Mouse (Mus musculus): Measurements from ENCODE around the gene Cenpj. TPM values are rescaled to one million over a fixed set of nuclear protein-coding genes. Genes with fewer than 3 reads are reported as not detected.
A peak's percentile ranks its signal among the peaks of the same experiment; 100 is the strongest.

The Cenpj gene
- polyA plus RNA-seq (2012; rRNA removed), result 0.99 and 1.1 TPM in 2 replicates

GRCm38 (mm10) chr14:56575416-56575815, at the start of gene Cenpj, which contains the start of gene Parp4:
TSS of gene Cenpj (minus strand) at chr14:56575425.
TSS of gene Parp4 (plus strand) at chr14:56575619.
- peak; percentile 85 for DNase-seq (ENCODE audit: low read depth, low spot score)

GRCm38 (mm10) chr14:56620425-56620824, 45.2 kb upstream of the Cenpj start:
- WGBS, result 86% methylated on average over 8 of the region's 8 CpGs
- no peak for DNase-seq (ENCODE audit: low read depth, low spot score)

More at GRCm38 (mm10) chr14:56575416-56575815, at the start of gene Cenpj, which contains the start of gene Parp4:
- under 1% methylated on average over 24 of the region's 24 CpGs for WGBS

GRCm38 (mm10) chr14:56617470-56617869, 42.2 kb upstream of the Cenpj start:
- DNase-seq (ENCODE audit: low read depth, low spot score), result no peak
- WGBS, result 68% methylated on average over 1 of the region's 1 CpGs

DNA sequence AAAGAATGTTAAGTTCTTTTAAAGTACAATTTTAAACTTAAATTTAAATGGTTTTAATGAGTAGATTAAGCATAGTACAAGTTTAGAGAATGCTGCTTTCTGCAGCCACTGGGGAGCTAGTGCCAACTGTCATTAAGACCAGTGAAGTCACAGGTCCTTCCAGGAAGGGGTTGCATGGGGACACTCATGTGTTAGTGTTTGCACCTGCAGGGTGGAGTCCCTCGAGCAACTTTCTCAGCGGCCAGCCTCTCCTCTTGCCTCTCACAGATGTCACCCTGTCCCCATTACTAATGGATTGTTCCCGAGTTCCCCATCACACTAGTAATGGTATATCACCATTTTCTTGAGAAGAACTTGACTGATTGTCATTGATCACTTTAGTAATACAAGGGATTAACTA, 38.0 kb upstream of the Cenpj start:
- 33% methylated on average over 3 of the region's 3 CpGs for WGBS
- no peak for DNase-seq (ENCODE audit: low read depth, low spot score)

GRCm38 (mm10) chr14:56605136-56605535, 29.9 kb upstream of the Cenpj start:
- DNase-seq (ENCODE audit: low read depth, low spot score), result no peak
- 50% methylated on average over 4 of the region's 4 CpGs for WGBS

- no peak for DNase-seq (ENCODE audit: low read depth, low spot score)
- WGBS, result 87% methylated on average over 5 of the region's 5 CpGs
These were observed 29.2 kb upstream of the Cenpj start for GRCm38 (mm10) chr14:56604438-56604837.

- WGBS, result 72% methylated on average over 9 of the region's 9 CpGs
- DNase-seq (ENCODE audit: low read depth, low spot score), result no peak
These were observed 26.8 kb upstream of the Cenpj start for GRCm38 (mm10) chr14:56602069-56602468.

DNA sequence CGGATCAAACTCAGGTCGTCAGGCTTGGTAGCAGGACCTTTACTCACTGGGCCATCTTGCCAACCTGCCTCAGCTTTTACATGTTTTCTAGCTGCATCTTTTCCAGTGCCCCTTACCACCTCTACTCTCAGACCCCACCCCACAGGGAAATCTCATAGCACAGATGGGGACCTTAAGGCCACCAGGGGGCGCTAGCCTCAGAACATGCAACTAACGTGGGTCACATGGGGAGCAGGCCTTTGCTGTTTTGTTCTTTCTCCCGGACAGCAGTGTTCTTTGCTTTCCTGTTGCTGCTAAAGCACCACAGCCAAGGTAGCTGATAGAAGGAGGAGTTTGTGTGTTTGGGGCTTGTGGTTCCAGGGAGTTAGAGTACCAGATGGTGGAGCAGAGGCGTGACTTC, 23.5 kb upstream of the Cenpj start:
- WGBS, result 59% methylated on average over 6 of the region's 6 CpGs
- no peak for DNase-seq (ENCODE audit: low read depth, low spot score)

GRCm38 (mm10) chr14:56594811-56595210, 19.6 kb upstream of the Cenpj start:
- no peak for DNase-seq (ENCODE audit: low read depth, low spot score)
- WGBS, result 93% methylated on average over 1 of the region's 1 CpGs

DNA sequence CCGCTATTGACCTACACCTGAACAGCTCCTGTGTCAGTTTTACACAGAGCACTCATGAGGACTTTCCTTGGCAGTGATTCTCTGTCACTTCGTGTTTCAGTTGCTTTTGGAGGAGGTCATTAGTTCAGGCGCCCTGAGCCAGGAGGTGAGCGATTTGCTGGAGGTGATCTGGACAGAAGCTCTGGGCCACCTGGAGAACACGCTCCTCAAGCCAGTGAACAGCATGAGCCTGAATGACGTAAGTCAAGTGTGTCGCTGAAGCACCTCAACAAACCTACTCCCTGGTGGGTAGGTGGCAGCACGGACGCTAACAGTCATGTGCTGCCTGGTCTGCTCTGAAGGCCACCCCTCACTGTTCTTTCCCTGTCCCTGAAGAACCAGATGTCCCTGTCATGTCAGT, 17.0 kb upstream of the Cenpj start:
- 95% methylated on average over 9 of the region's 9 CpGs for WGBS
- no peak for DNase-seq (ENCODE audit: low read depth, low spot score)

- 78% methylated on average over 6 of the region's 6 CpGs for WGBS
These were observed 7.1 kb upstream of the Cenpj start for GRCm38 (mm10) chr14:56582294-56582693.

GRCm38 (mm10) chr14:56581117-56581516, 5.9 kb upstream of the Cenpj start:
- WGBS, result 73% methylated on average over 5 of the region's 5 CpGs
- DNase-seq (ENCODE audit: low read depth, low spot score), result no peak

More at GRCm38 (mm10) chr14:56582294-56582693, 7.1 kb upstream of the Cenpj start:
- DNase-seq (ENCODE audit: low read depth, low spot score), result no peak

DNA sequence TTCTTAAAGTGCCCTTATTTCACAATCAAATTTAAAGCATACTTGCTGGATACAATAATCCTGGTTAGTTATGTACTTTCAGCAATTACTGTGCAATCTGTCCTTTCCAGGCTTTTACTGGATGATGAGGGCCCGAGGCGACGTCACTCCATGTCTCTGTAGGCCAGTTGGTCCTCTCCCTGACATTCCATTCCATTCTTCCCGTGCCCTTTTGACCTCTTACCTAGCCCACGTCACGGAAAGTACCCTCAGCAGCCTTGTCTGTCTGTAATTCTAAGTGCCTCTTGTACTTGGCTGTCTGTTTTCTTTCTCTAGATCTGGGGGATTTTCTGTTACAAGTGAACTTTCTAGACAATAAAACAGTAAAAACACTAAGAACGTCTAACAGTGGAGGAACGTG, 3.8 kb upstream of the Cenpj start:
- DNase-seq (ENCODE audit: low read depth, low spot score), result no peak
- 56% methylated on average over 8 of the region's 8 CpGs for WGBS

GRCm38 (mm10) chr14:56575969-56576901, 1.0 kb upstream of the Cenpj start:
- no peak for DNase-seq (ENCODE audit: low read depth, low spot score)
- 44% methylated on average over 18 of the region's 18 CpGs for WGBS

GRCm38 (mm10) chr14:56572546-56572945, 2.7 kb downstream of the Cenpj start:
- 67% methylated on average over 2 of the region's 2 CpGs for WGBS

GRCm38 (mm10) chr14:56571310-56572093, 3.7 kb downstream of the Cenpj start:
- WGBS, result under 1% methylated on average over 53 of the region's 59 CpGs
- DNase-seq (ENCODE audit: low read depth, low spot score), result peak; percentile 64

More at GRCm38 (mm10) chr14:56572546-56572945, 2.7 kb downstream of the Cenpj start:
- no peak for DNase-seq (ENCODE audit: low read depth, low spot score)

GRCm38 (mm10) chr14:56569041-56569440, 6.2 kb downstream of the Cenpj start:
- no peak for DNase-seq (ENCODE audit: low read depth, low spot score)
- WGBS, result 66% methylated on average over 4 of the region's 4 CpGs

DNA sequence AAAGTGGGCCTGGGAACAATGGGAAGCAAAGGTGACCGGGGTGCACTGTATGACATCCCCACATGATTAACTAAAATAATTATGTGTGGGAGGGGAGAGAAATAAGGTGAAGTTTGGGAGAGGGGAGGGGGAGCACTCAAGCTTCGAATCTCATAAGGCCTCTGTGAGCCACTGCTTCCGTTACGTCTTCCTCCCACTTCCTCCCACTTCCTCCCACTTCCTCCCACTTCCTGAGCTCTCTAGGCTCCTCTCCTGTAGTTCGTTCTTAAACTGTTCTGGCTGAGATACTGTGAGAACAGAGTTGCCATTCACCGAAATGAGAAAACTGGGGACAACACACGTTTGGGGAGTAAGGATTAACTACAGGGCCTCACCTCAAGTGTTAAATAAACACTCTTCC, 7.7 kb downstream of the Cenpj start:
- 80% methylated on average over 7 of the region's 7 CpGs for WGBS
- no peak for DNase-seq (ENCODE audit: low read depth, low spot score)

GRCm38 (mm10) chr14:56559134-56559533, 16.1 kb downstream of the Cenpj start:
- DNase-seq (ENCODE audit: low read depth, low spot score), result no peak
- WGBS, result 78% methylated on average over 3 of the region's 3 CpGs

DNA sequence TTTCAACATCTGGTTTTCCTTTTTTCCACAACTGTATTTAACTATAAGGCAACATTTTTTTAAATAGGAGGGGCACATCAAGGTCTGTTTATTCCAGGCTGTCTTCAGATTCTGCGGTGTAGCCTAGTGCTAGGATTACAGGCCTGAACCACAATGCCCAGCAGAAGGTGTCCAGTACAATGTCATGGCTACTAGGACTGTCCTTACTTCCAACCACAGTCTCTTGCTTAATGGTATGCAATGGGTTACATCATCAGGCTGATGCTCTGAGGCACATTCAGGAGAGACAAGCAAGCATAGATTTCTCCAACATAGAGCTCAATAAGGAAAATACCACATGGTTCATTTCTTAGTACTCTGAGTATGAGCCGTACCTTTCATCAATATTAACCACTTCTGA, 20.5 kb downstream of the Cenpj start:
- no peak for DNase-seq (ENCODE audit: low read depth, low spot score)
- 99% methylated on average over 2 of the region's 2 CpGs for WGBS

All from large intestine, adult 2 months (tissue).